Mouse (Mus musculus) inflammation-experienced regulatory T-cells, adult 6 months (primary cell): Measurements from ENCODE around the gene Dgat2. TPM values are rescaled to one million over a fixed set of nuclear protein-coding genes. Genes with fewer than 3 reads are reported as not detected.

Experiments used
- ATAC-seq: one replicate; pipeline ENCODE4 v1.8.0; 2017
- polyA plus RNA-seq, 3 experiments: library from polyadenylated mRNA; unstranded; fragments of 100-300 nt; shearing (Covaris generic); gene quantifications; one replicate each; pipeline ENCODE4 v1.2.1; 2017

Dgat2 gene
- polyA plus RNA-seq, 3 experiments from 2014 or later: 0.54 to 1.8 (median 0.91) TPM

DNA sequence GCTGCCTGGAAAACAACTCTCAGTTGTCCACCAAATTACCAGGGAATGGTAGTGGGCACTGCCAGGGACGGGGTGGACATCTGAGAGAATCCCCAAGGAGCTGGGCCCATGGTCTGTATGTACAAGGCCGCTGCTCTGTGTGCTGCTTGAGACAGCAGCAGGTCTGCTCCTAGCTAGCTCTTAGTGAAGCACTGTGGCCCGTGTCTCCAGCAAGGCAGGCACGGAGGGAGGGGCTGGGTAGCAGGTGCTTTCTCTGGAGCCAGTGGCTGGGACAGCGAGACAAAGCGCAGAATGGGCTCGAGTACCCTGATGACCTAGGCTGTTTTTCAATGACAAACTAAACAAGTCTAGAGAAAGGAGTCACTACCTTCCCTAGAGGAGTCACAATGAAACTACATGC, 21.5 kb downstream of the Dgat2 start:
- ATAC-seq: no peak

DNA sequence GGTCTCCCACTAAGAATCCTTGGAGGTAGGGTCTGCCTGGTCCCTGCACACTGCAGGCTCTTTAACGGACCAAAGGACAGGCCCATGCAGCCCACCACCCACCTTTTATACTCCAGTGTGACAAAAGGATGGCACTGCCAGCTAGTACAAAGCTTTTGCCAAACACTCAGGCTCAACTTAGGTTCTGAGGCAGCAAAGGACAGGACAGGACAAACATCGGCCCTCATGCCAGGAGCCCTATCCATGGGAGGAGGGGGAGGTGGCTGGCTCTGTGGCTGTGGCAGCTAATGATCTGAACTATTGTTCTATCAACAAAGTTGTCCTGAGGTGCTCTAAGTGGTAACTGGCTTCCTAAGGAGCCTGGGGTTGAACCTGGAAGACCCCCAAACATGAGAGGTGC, 23.1 kb downstream of the Dgat2 start:
- no peak for ATAC-seq

DNA sequence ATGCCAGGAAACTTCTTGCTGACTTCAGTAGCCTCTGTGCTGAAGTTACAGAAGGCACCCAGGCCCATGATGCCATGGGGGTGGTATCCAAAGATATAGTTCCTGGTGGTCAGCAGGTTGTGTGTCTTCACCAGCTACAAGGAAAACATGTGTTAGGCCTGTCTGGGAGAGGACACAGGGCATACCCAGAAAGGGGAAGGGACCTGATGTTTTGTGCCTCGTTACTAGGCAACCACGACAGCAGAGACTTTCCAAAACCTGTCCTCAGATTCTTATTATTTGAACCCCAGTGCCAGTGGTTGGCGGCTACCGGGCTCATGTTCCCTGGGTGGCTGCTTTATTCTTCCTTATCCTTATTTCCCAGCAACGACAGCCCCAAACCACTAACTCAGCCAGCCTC, 23.6 kb downstream of the Dgat2 start:
- ATAC-seq: no peak

DNA sequence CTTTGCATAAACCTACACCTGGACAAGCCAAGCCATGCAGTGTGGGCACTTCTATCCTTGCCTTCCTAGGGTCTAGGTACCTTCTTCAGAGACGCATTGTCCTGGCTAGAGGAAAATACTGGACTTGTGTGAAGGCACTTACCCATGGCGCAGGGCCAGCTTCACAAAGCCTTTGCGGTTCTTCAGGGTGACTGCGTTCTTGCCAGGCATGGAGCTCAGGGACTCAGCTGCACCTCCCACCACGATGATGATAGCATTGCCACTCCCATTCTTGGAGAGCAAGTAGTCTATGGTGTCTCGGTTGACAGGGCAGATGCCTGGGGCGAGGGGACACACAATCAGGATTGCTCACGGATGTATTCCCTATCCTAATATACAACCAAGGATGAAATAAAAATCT, 24.5 kb downstream of the Dgat2 start:
- no peak for ATAC-seq

GRCm38 (mm10) chr7:99156737-99157136, 25.8 kb downstream of the Dgat2 start:
- ATAC-seq: no peak

- no peak for ATAC-seq
These were observed 26.9 kb downstream of the Dgat2 start for GRCm38 (mm10) chr7:99155311-99156289.

DNA sequence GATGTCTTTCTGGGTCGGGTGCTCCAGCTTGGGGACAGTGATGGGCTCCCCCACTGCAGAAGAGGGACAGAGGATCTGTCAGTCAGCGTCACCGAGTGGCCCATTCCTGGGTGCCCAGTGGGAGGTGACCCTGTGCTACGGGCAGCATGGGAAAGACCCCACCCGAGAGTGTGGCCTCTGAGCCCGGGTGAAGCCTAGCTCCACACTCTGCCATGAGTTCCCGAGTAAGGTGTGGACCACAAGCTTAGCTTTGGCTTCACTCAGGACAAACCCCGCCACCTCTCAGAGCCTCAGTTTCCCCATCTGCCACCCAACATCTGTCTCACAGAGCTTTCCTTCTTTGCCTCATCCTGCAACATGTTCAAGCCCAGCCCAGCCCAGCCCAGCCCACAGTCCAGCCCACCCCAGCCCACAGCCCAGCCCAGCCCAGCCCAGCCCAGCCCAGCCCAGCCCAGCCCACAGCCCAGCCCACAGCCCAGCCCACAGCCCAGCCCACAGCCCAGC, 27.8 kb downstream of the Dgat2 start:
- ATAC-seq: no peak

- ATAC-seq: no peak
These were observed 28.8 kb downstream of the Dgat2 start for GRCm38 (mm10) chr7:99153686-99154202.

DNA sequence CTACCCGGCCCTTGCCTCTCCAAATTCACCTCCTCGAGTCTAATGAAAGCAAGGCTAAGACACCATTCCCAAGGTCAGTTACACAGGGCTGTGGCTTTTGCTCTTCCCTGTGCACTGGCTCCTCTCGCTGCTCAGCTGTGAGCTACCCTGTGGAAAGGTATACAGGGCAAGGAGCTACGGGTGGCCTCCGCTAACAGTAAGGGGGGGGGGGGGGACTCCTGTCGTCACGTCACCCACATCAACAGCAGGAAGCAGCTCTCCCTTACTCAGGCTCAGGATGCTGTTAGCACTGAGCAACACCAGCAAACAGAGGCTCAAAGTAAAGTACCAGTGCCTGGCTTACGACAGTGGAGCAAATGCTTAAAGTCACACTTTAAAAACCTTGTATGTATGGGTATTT, 29.8 kb downstream of the Dgat2 start:
- no peak for ATAC-seq

- peak; percentile 100 for ATAC-seq
These were observed 31.2 kb downstream of the Dgat2 start for GRCm38 (mm10) chr7:99151342-99151741.

- ATAC-seq: no peak
These were observed 33.5 kb downstream of the Dgat2 start for GRCm38 (mm10) chr7:99149017-99149416.

GRCm38 (mm10) chr7:99147494-99147893, 35.0 kb downstream of the Dgat2 start:
- ATAC-seq: no peak

DNA sequence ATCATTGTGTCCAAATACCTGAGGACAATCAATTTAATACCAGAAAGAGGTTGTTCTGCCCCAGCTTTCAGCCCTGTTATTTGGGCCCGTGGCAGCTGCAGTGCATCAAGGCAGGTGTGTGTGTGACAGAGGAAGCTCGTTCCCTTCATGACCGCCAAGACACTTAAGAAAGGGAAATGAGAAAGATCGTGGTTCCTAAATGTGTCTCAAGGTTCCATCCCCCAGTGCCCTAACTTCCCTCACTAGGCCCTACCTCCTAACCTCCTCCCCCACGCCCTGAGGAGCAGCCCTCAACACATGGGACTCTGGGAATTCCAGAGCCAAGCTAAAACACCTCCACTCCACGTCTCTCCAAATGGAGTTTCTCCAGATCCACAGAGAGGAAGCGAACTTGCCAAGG, 35.6 kb downstream of the Dgat2 start:
- ATAC-seq: no peak

DNA sequence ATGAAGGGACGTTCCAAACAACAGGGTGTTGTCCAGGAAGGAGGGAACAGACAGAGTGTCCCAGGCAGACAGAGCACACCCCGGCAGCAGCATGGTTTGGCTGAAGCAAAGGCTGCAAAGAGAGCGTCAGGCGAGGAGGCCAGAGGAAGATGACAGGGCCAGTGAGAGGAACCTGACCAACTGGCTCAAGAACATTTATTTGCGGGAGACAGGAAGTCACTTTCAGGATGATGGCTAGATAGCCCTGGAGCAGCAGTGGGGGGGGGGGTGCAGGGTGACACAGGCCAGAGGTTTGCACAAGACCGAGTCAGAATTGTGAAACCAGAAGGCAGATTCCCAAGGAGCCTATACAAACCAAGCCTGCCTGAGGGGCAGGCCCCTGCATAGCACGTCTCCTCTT, 36.5 kb downstream of the Dgat2 start:
- no peak for ATAC-seq

GRCm38 (mm10) chr7:99144616-99145015, 37.9 kb downstream of the Dgat2 start:
- ATAC-seq: no peak

GRCm38 (mm10) chr7:99143244-99143643, 39.3 kb downstream of the Dgat2 start:
- ATAC-seq: no peak

DNA sequence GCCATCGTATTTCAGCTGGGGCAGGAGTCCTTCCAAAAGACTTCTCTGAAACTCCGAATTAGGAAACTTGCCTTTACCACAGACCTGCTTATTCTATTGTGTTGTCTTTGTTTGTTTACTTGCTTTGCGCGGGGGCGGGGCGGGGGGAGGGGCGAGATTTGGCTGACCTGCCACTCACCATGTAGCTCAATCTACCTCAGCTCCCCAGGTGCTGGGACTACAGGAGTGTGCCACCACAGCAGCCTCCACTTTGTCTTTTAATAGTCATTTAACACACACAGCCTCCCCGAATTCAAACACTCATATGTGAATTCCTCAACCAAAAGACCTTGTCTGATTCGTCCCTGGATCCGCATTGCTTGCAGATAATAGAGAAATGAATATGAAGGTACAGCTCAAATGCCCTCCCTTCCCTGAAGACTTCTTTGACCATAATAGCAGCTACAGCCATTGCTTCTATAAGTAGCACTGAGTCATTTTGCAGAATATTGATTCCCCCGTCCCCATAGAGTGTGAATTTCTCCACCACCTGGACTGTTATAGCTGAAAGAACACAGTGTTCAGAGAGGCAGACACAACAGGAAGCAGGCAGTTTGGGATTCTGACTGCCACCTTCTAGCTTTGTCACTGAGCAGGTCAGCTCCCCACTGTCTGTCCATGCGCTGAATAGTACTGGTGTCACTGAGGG, 40.5 kb downstream of the Dgat2 start:
- no peak for ATAC-seq

GRCm38 (mm10) chr7:99140984-99141918, 41.3 kb downstream of the Dgat2 start, which contains the start of gene Uvrag:
Uvrag (minus strand) TSS chr7:99141141.
- ATAC-seq: peak; percentile 91

DNA sequence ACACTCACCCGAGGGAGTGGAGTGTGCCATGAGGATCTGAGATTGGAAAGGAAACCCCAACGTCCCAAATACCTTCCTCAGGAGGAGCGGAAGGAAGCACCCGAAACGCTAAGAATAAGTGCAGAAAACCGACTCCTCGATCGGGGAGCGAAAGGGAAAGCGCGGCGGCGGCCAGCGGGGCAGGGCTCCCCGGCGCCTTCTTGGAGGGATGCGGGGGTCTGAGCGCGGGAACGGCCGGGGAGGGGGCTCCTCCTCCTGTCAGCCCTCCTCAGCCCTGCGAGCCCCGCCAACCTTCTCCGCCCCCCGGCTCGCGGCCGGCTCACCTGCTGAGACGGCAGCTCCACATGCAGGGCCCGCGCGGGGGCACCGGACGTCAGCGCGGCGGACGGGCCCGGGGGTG, 42.0 kb downstream of the Dgat2 start:
- no peak for ATAC-seq

DNA sequence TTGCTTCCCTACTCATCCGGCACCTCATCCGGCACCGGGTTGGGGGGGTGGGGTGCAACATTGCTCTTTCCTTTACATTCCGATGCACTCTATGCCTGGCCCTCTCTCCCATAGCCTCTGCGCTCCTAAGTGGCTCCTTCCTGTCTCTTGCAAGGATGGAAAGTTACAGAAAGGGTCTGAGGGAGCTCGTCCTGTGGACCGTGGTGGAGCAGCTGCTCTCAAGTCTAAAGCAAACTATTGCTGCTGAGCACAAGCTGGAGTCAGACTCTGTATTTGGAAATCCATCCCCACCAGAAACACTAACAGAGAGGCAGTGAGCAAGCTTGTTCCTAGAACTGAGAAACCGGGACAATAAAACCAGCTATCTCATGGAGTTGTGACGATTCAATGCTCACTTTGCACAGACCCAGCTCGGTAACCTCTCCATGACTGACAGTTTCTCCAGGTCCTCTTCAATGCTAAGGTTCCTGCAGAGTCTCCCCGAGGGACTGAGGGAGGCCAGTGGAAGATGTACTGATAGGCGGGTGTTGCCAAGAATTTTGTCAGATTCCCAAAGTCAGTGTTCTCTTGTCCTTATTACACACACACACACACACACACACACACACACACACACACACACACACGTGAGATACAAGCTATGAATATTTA, 42.6 kb downstream of the Dgat2 start:
- no peak for ATAC-seq

GRCm38 (mm10) chr7:99137541-99137940, 45.0 kb downstream of the Dgat2 start:
- ATAC-seq: no peak

DNA sequence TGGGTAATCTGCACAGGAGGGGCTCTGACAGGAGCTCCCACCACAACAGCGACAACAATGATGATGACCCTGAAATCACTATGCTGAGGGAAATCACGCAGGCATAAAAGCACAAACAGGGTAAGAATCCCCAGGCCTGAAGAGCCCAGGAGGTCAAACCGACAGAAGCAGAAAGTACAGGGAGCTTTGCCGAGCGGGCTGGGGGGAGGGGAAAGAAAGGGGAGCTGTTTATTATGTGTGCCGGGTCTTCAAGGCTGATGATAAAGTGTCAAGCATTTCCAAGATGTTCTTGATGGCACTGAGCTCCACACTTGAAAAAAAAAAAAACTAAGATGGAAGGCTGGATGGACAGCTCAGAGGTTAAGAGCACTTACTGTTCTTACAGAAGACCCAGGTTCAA, 45.7 kb downstream of the Dgat2 start:
- no peak for ATAC-seq
